Mouse (Mus musculus): ENCODE data around the gene Orc1.

DNA sequence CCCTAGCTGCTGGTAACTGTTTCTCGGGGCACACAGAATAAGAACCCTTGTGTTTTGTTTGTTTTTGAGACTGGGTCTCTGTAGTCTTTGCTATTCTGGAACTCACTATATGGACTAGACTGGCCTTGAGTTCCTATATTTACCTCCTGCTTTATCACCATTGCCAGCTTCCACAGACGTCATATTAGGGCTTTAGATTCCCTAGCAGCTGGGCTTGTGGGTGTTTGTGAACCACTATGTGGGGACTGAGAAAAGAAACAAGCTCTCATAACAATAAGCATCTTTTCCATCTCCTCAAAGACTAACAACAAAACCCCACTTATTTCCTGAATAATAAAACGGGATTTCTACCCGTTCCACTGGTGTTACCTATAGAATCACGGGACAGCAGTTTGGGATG, 31.7 kb downstream of the Orc1 start:
- TF ChIP-seq CTCF (IDR thresholded peaks at IDR 0.05; ENCODE audit: borderline replicate concordance, extremely low read depth, insufficient read depth, insufficient read length) (no peak), POLR2A (IDR thresholded peaks at IDR 0.05; ENCODE audit: borderline replicate concordance, extremely low read depth, insufficient read depth, insufficient read length, poor library complexity, severe bottlenecking) (no peak)
